Mouse (Mus musculus): ENCODE measurements around the gene Myrfl. TPM values are rescaled to one million over a fixed set of nuclear protein-coding genes. Genes with fewer than 3 reads are reported as not detected.

Myrfl gene
- total and polyA plus RNA-seq, 2 experiments from 2014 or later: 0.23 TPM; not detected in 1

- H3K9me3 ChIP-seq (replicated peaks; ENCODE audit: control insufficient read depth, low read length): no peaks in the 10 kb centered on the region
- H3K27me3 ChIP-seq (ENCODE audit: control insufficient read depth, insufficient read depth, low read length): no peaks in the 10 kb centered on the region
- no peaks in the 10 kb centered on the region for H3K36me3 ChIP-seq (replicated peaks; ENCODE audit: control insufficient read depth, insufficient read depth, low read length)
- no peak overlapping the region for H3K9ac ChIP-seq (replicated peaks; ENCODE audit: low read depth, low read length)
- H3K4me3 ChIP-seq (ENCODE audit: low read depth, low read length): no peak overlapping the region
- no peak overlapping the region for H3K27ac ChIP-seq (ENCODE audit: low read depth)
- TF ChIP-seq EP300 (IDR thresholded peaks at IDR 0.05; ENCODE audit: low read depth) (no peak), CTCF (IDR thresholded peaks at IDR 0.05; ENCODE audit: low read depth) (no peak)
- WGBS: 51% methylated on average over 10 of the region's 10 CpGs
- ATAC-seq (ENCODE audit: insufficient read depth, low read depth): no peak
- peaks cover 11% of the 10 kb centered on the region; the same call in 1 of the 2 replicates for H3K4me1 ChIP-seq (ENCODE audit: control insufficient read depth, insufficient read depth)
- H3K4me2 ChIP-seq (ENCODE audit: low read depth, low read length): no peak overlapping the region
- DNase-seq (ENCODE audit: low spot score): no peak
Measured at GRCm38 (mm10) chr10:116755881-116756581, 140.7 kb downstream of the Myrfl start.

- TF ChIP-seq EP300 (IDR thresholded peaks at IDR 0.05; ENCODE audit: low read depth): no peak
- TF ChIP-seq CTCF (IDR thresholded peaks at IDR 0.05; ENCODE audit: low read depth): no peak
- peaks cover 18% of the 10 kb centered on the region for H3K4me1 ChIP-seq (ENCODE audit: control insufficient read depth, insufficient read depth)
- H3K36me3 ChIP-seq (replicated peaks; ENCODE audit: control insufficient read depth, insufficient read depth, low read length): no peaks in the 10 kb centered on the region
- H3K4me2 ChIP-seq (ENCODE audit: low read depth, low read length): no peak overlapping the region
- WGBS: 89% methylated on average over 11 of the region's 11 CpGs
- no peaks in the 10 kb centered on the region for H3K27me3 ChIP-seq (ENCODE audit: control insufficient read depth, insufficient read depth, low read length)
- no peak overlapping the region for H3K4me3 ChIP-seq (ENCODE audit: low read depth, low read length)
- DNase-seq (ENCODE audit: low spot score): no peak
- no peak overlapping the region for H3K9ac ChIP-seq (replicated peaks; ENCODE audit: low read depth, low read length)
- ATAC-seq (ENCODE audit: insufficient read depth, low read depth): no peak
- H3K9me3 ChIP-seq (replicated peaks; ENCODE audit: control insufficient read depth, low read length): no peaks in the 10 kb centered on the region
- H3K27ac ChIP-seq (ENCODE audit: low read depth): no peak overlapping the region
Measured at GRCm38 (mm10) chr10:116754940-116755339, 141.8 kb downstream of the Myrfl start.

- ATAC-seq (ENCODE audit: insufficient read depth, low read depth): peak; percentile 78
- H3K9me3 ChIP-seq (replicated peaks; ENCODE audit: control insufficient read depth, low read length): no peaks in the 10 kb centered on the region
- TF ChIP-seq EP300 (IDR thresholded peaks at IDR 0.05; ENCODE audit: low read depth): peak; percentile 85
- no peak for TF ChIP-seq CTCF (IDR thresholded peaks at IDR 0.05; ENCODE audit: low read depth)
- peaks cover 12% of the 10 kb centered on the region; the same call in 1 of the 2 replicates for H3K4me1 ChIP-seq (ENCODE audit: control insufficient read depth, insufficient read depth)
- no peak overlapping the region for H3K9ac ChIP-seq (replicated peaks; ENCODE audit: low read depth, low read length)
- no peaks in the 10 kb centered on the region for H3K36me3 ChIP-seq (replicated peaks; ENCODE audit: control insufficient read depth, insufficient read depth, low read length)
- no peak overlapping the region for H3K4me3 ChIP-seq (ENCODE audit: low read depth, low read length)
- peak; percentile 79 for DNase-seq (ENCODE audit: low spot score)
- H3K27ac ChIP-seq (ENCODE audit: low read depth): peak overlapping the region; percentile 72
- WGBS: 7% methylated on average over 14 of the region's 14 CpGs
- peak overlapping the region; percentile 40 for H3K4me2 ChIP-seq (ENCODE audit: low read depth, low read length)
- no peaks in the 10 kb centered on the region for H3K27me3 ChIP-seq (ENCODE audit: control insufficient read depth, insufficient read depth, low read length)
Measured at GRCm38 (mm10) chr10:116750895-116751294, 145.8 kb downstream of the Myrfl start.

- 0 out of 2 replicates have a peak overlapping the region, but pooled peaks have one; percentile 9 for H3K4me2 ChIP-seq (ENCODE audit: low read depth, low read length)
- H3K9me3 ChIP-seq (replicated peaks; ENCODE audit: control insufficient read depth, low read length): no peaks in the 10 kb centered on the region
- H3K27me3 ChIP-seq (ENCODE audit: control insufficient read depth, insufficient read depth, low read length): no peaks in the 10 kb centered on the region
- no peak overlapping the region for H3K9ac ChIP-seq (replicated peaks; ENCODE audit: low read depth, low read length)
- no peak overlapping the region for H3K4me3 ChIP-seq (ENCODE audit: low read depth, low read length)
- WGBS: 44% methylated on average over 6 of the region's 6 CpGs
- no peak for DNase-seq (ENCODE audit: low spot score)
- peak; percentile 39; the same call in 1 of the 2 replicates for ATAC-seq (ENCODE audit: insufficient read depth, low read depth)
- TF ChIP-seq EP300 (IDR thresholded peaks at IDR 0.05; ENCODE audit: low read depth) (peak; percentile 84), CTCF (IDR thresholded peaks at IDR 0.05; ENCODE audit: low read depth) (no peak)
- H3K36me3 ChIP-seq (replicated peaks; ENCODE audit: control insufficient read depth, insufficient read depth, low read length): no peaks in the 10 kb centered on the region
- peaks cover 12% of the 10 kb centered on the region; the same call in 1 of the 2 replicates for H3K4me1 ChIP-seq (ENCODE audit: control insufficient read depth, insufficient read depth)
- H3K27ac ChIP-seq (ENCODE audit: low read depth): peak overlapping the region; percentile 46
Measured at GRCm38 (mm10) chr10:116750062-116750461, 146.7 kb downstream of the Myrfl start.

GRCm38 (mm10) chr10:116748681-116749080 lies 148.0 kb downstream of the Myrfl start:
- Histone ChIP-seq H3K27ac (ENCODE audit: low read depth) (no peak overlapping the region), H3K9me3 (replicated peaks; ENCODE audit: control insufficient read depth, low read length) (no peaks in the 10 kb centered on the region), H3K4me1 (ENCODE audit: control insufficient read depth, insufficient read depth) (peaks cover 12% of the 10 kb centered on the region; the same call in 1 of the 2 replicates), H3K4me2 (ENCODE audit: low read depth, low read length) (no peak overlapping the region), H3K4me3 (ENCODE audit: low read depth, low read length) (no peak overlapping the region), H3K27me3 (ENCODE audit: control insufficient read depth, insufficient read depth, low read length) (no peaks in the 10 kb centered on the region), H3K36me3 (replicated peaks; ENCODE audit: control insufficient read depth, insufficient read depth, low read length) (no peaks in the 10 kb centered on the region), H3K9ac (replicated peaks; ENCODE audit: low read depth, low read length) (no peak overlapping the region)
- DNase-seq (ENCODE audit: low spot score) (no peak), ATAC-seq (ENCODE audit: insufficient read depth, low read depth) (no peak)
- TF ChIP-seq CTCF (IDR thresholded peaks at IDR 0.05; ENCODE audit: low read depth) (no peak), EP300 (IDR thresholded peaks at IDR 0.05; ENCODE audit: low read depth) (no peak)
- WGBS: 86% methylated on average over 4 of the region's 4 CpGs
